Mouse (Mus musculus): Measurements from ENCODE around the gene Ripor2. TPM values are rescaled to one million over a fixed set of nuclear protein-coding genes. Genes with fewer than 3 reads are reported as not detected.
A peak's percentile ranks its signal among the peaks of the same experiment; 100 is the strongest.

Ripor2 gene
- polyA plus RNA-seq, 1 experiment from 2014 or later, result 0.72 TPM

DNA sequence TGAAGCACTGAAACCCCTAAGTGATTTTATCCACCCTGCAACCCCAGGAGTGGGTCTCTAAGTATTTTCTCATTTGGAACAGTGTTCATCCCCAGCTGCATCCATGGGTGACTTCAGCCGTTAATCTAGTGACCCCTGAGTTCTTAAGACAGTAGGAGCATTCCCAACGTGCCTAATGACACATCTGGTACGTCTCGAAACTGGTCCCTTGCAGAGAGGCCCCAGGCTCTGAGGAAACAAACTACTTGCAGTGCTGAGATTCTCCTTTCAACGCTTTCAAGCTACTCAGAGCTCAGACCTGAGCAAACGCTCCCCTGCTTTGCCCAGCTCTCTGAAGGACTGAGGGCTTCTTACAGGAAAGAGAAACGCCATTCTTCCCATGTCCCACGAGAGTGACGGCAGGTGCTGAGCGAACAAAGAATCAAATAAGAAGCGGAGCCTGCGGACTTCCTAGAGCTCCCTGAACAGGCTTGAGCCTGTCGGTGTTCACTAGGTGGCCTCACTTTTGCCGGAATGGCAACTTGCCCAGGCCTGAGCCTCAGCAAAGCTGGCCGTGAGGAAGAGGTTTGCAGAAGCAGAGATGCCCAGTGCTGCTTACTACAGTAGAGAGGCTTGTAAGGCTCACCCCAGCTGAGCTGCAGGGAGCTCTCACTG is 97.2 kb downstream of the Ripor2 start:
- no peaks in the 10 kb centered on the region for H3K4me1 ChIP-seq (ENCODE audit: control insufficient read depth, insufficient read depth, low read length)
- no peak overlapping the region for H3K4me3 ChIP-seq (ENCODE audit: low read depth, low read length)
- no peak overlapping the region for H3K9ac ChIP-seq (ENCODE audit: low read length)
- WGBS, result 50% methylated on average over 15 of the region's 15 CpGs
- no peak for ATAC-seq (ENCODE audit: insufficient number of reproducible peaks, low FRiP score, low TSS enrichment, low read depth)
- no peaks in the 10 kb centered on the region for H3K27me3 ChIP-seq (ENCODE audit: control insufficient read depth, insufficient read depth, low read length)
- no peaks in the 10 kb centered on the region for H3K9me3 ChIP-seq (ENCODE audit: control insufficient read depth, low read length)
- no peak overlapping the region for H3K4me2 ChIP-seq (ENCODE audit: low read depth, severe bottlenecking)
- peak; percentile 24 for DNase-seq (ENCODE audit: low spot score)
- no peak overlapping the region for H3K27ac ChIP-seq (replicated peaks; ENCODE audit: low read depth, low read length)
- H3K36me3 ChIP-seq (ENCODE audit: control insufficient read depth, insufficient read depth, low read length), result no peaks in the 10 kb centered on the region

DNA sequence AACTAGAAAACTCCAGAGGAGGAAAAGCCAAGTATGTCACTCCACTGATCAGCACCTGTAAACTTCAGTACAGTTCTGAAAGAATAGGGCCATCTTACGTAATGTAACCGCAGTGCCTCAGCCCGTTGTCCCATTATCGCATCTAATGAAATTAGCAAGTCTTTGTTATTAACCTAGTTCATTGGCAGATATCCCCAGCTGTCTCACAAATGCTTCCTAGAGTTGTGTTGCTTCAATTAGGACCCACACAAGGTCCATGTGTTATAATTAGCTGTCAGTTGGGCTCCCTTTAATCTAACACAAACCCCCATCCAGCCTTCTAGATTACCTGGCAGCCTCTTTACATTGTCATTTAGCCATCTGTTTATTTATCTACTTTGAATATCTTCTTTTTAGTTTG is 99.0 kb downstream of the Ripor2 start:
- Histone ChIP-seq H3K4me1 (ENCODE audit: control insufficient read depth, insufficient read depth, low read length) (no peaks in the 10 kb centered on the region), H3K9ac (ENCODE audit: low read length) (no peak overlapping the region), H3K4me2 (ENCODE audit: low read depth, severe bottlenecking) (no peak overlapping the region), H3K27me3 (ENCODE audit: control insufficient read depth, insufficient read depth, low read length) (no peaks in the 10 kb centered on the region), H3K4me3 (ENCODE audit: low read depth, low read length) (no peak overlapping the region), H3K27ac (replicated peaks; ENCODE audit: low read depth, low read length) (no peak overlapping the region), H3K36me3 (ENCODE audit: control insufficient read depth, insufficient read depth, low read length) (no peaks in the 10 kb centered on the region), H3K9me3 (ENCODE audit: control insufficient read depth, low read length) (no peaks in the 10 kb centered on the region)
- DNase-seq (ENCODE audit: low spot score) (no peak), ATAC-seq (ENCODE audit: insufficient number of reproducible peaks, low FRiP score, low TSS enrichment, low read depth) (no peak)
- 86% methylated on average over 4 of the region's 4 CpGs for WGBS

DNA sequence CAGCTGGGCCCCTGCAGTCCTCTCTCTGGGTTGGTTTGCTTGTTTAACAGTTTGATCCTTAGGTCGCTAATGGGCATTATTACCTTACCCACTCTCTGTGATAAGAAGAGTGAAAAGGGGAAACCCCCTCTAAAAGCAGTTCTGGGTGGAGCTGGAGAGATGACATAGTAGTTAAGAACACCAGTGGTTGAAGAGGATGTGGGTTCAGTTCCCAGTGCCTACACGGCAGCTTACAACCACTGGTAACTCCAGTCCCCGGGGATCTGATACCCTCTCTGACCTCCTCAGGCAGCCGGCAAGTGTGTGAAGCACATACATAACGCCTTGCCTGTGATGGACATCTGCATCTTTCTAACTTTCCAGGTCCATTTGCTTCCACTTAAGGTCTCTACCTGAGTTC is 100.4 kb downstream of the Ripor2 start:
- H3K9ac ChIP-seq (ENCODE audit: low read length), result no peak overlapping the region
- 0 out of 2 replicates have a peak, but pooled peaks cover 2% of the 10 kb centered on the region for H3K4me1 ChIP-seq (ENCODE audit: control insufficient read depth, insufficient read depth, low read length)
- H3K4me3 ChIP-seq (ENCODE audit: low read depth, low read length), result no peak overlapping the region
- H3K27me3 ChIP-seq (ENCODE audit: control insufficient read depth, insufficient read depth, low read length), result no peaks in the 10 kb centered on the region
- no peaks in the 10 kb centered on the region for H3K9me3 ChIP-seq (ENCODE audit: control insufficient read depth, low read length)
- H3K36me3 ChIP-seq (ENCODE audit: control insufficient read depth, insufficient read depth, low read length), result no peaks in the 10 kb centered on the region
- DNase-seq (ENCODE audit: low spot score) (no peak), ATAC-seq (ENCODE audit: insufficient number of reproducible peaks, low FRiP score, low TSS enrichment, low read depth) (no peak)
- no peak overlapping the region for H3K27ac ChIP-seq (replicated peaks; ENCODE audit: low read depth, low read length)
- H3K4me2 ChIP-seq (ENCODE audit: low read depth, severe bottlenecking), result no peak overlapping the region
- WGBS, result 75% methylated on average over 5 of the region's 5 CpGs

DNA sequence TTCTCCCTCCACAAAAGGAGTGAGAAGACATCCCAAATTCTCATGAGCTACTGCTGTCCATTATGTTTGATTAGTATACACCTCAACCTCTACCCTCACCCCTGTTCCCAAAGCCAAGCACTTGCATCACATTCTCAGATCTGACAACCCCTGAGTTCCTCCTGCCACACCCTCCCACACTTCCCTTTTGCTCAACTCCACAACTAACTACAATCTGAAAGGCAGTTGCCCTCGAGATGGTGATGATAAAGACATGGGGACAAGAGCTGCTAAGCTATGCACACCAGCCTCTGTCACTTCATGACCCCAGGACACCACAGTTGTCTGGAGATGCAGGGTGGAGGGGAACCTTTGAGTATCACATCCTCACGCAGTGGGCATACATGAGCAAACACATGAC is 102.5 kb downstream of the Ripor2 start:
- Histone ChIP-seq H3K27ac (replicated peaks; ENCODE audit: low read depth, low read length) (no peak overlapping the region), H3K4me1 (ENCODE audit: control insufficient read depth, insufficient read depth, low read length) (0 out of 2 replicates have a peak, but pooled peaks cover 2% of the 10 kb centered on the region), H3K36me3 (ENCODE audit: control insufficient read depth, insufficient read depth, low read length) (no peaks in the 10 kb centered on the region), H3K9ac (ENCODE audit: low read length) (no peak overlapping the region), H3K4me2 (ENCODE audit: low read depth, severe bottlenecking) (no peak overlapping the region), H3K27me3 (ENCODE audit: control insufficient read depth, insufficient read depth, low read length) (no peaks in the 10 kb centered on the region), H3K9me3 (ENCODE audit: control insufficient read depth, low read length) (no peaks in the 10 kb centered on the region), H3K4me3 (ENCODE audit: low read depth, low read length) (no peak overlapping the region)
- 75% methylated on average over 2 of the region's 2 CpGs for WGBS
- ATAC-seq (ENCODE audit: insufficient number of reproducible peaks, low FRiP score, low TSS enrichment, low read depth) (no peak), DNase-seq (ENCODE audit: low spot score) (no peak)

DNA sequence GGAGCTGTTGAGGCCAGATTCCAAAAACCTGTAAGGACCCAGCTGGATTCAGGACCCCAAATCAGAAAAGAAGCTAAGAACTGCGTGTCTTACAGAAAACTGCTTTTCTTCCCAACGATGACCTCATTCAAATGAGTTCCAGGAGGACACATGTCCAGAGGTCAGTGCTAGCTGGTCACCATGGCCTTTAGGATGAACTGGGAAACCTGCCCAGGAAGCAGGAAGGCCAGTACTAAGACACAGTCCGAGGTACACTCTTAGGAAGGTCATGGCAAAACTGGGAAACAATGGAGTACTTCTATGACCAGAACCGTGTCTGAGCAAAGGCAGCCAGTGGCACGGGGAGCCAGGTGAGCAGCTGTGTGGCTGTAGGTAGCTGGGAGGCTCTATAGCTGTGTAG is 103.9 kb downstream of the Ripor2 start:
- WGBS, result 79% methylated on average over 5 of the region's 5 CpGs
- no peak overlapping the region for H3K27ac ChIP-seq (replicated peaks; ENCODE audit: low read depth, low read length)
- H3K9me3 ChIP-seq (ENCODE audit: control insufficient read depth, low read length), result no peaks in the 10 kb centered on the region

DNA sequence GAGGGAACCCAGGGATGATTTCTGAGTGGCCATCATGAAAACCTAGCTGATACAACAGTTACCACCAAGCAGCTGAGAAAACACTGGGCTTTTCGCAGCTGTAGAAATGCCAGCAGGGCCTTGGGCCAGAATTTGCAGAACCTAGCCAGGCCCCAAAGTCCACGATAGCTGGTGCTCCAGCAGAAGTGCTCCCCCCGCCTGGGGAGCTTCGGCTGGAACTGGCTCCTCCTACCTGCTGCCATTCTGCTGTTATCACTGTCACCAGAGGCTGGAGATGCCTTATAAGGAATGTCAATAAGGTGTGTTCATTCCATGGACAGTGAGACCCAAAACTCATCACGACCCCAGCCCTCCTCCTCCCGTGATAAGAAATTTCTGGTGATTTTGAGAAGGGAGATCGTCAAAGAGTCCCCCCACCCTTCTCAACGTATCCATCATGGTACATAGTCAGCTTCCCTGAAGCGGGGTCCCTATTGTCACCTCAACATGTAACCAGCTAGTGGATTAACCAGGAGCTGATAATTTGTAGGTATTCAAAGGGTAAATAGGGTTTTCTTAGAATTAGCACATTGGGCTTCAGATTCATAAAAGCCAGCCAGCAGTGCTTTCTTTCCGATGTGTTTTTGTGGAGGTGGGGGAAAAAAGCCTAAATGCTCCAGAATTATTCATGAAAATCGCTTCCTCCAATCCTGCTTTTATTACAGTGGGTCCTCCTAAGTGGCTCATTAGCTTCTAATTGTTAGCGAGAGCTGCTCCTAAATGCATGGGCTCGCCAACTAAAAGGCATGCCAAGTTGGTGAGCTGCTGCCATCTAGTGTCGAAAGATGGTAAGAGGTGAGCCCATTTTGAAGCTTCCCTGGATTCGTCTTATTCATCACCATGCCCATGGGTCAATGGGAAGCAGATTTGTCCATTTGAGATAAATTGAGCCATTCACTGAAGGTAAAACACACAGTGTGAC is 105.0 kb downstream of the Ripor2 start:
- no peaks in the 10 kb centered on the region for H3K36me3 ChIP-seq (ENCODE audit: control insufficient read depth, insufficient read depth, low read length)
- WGBS, result 37% methylated on average over 15 of the region's 15 CpGs
- no peak overlapping the region for H3K27ac ChIP-seq (replicated peaks; ENCODE audit: low read depth, low read length)
- H3K9ac ChIP-seq (ENCODE audit: low read length), result no peak overlapping the region
- H3K9me3 ChIP-seq (ENCODE audit: control insufficient read depth, low read length), result no peaks in the 10 kb centered on the region
- no peak overlapping the region for H3K4me3 ChIP-seq (ENCODE audit: low read depth, low read length)
- no peak overlapping the region for H3K4me2 ChIP-seq (ENCODE audit: low read depth, severe bottlenecking)
- no peak for ATAC-seq (ENCODE audit: insufficient number of reproducible peaks, low FRiP score, low TSS enrichment, low read depth)
- DNase-seq (ENCODE audit: low spot score), result peak; percentile 88
- H3K27me3 ChIP-seq (ENCODE audit: control insufficient read depth, insufficient read depth, low read length), result no peaks in the 10 kb centered on the region
- 0 out of 2 replicates have a peak, but pooled peaks cover 2% of the 10 kb centered on the region for H3K4me1 ChIP-seq (ENCODE audit: control insufficient read depth, insufficient read depth, low read length)

More for the DNA sequence above, 103.9 kb downstream of the Ripor2 start:
- no peak for ATAC-seq (ENCODE audit: insufficient number of reproducible peaks, low FRiP score, low TSS enrichment, low read depth)
- no peak overlapping the region for H3K4me3 ChIP-seq (ENCODE audit: low read depth, low read length)
- no peaks in the 10 kb centered on the region for H3K36me3 ChIP-seq (ENCODE audit: control insufficient read depth, insufficient read depth, low read length)
- 0 out of 2 replicates have a peak, but pooled peaks cover 2% of the 10 kb centered on the region for H3K4me1 ChIP-seq (ENCODE audit: control insufficient read depth, insufficient read depth, low read length)
- H3K9ac ChIP-seq (ENCODE audit: low read length), result no peak overlapping the region
- H3K4me2 ChIP-seq (ENCODE audit: low read depth, severe bottlenecking), result no peak overlapping the region
- no peak for DNase-seq (ENCODE audit: low spot score)
- no peaks in the 10 kb centered on the region for H3K27me3 ChIP-seq (ENCODE audit: control insufficient read depth, insufficient read depth, low read length)

DNA sequence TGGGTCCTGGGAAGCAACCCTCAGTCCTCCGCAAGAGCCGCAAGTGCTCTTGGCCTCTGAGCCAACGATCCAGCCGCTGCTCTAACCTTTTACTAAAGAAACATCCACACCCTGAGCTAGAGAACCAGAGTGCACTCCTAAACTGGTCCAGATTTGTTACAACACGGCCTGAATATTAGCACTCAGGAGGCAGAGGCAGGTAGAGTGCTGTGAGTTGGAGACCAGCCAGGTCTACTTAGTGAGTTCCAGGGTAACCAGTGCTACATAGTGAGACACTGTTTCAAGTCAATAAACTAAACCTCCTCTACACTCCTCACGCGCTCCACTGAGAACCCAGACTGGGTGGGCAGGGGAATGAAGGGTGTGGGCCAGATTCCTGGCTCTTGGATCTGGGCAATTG is 111.3 kb downstream of the Ripor2 start:
- DNase-seq (ENCODE audit: low spot score) (no peak), ATAC-seq (ENCODE audit: insufficient number of reproducible peaks, low FRiP score, low TSS enrichment, low read depth) (no peak)
- 89% methylated on average over 7 of the region's 7 CpGs for WGBS
- Histone ChIP-seq H3K27me3 (ENCODE audit: control insufficient read depth, insufficient read depth, low read length) (no peaks in the 10 kb centered on the region), H3K36me3 (ENCODE audit: control insufficient read depth, insufficient read depth, low read length) (no peaks in the 10 kb centered on the region), H3K4me2 (ENCODE audit: low read depth, severe bottlenecking) (no peak overlapping the region), H3K9me3 (ENCODE audit: control insufficient read depth, low read length) (no peaks in the 10 kb centered on the region), H3K4me3 (ENCODE audit: low read depth, low read length) (no peak overlapping the region), H3K27ac (replicated peaks; ENCODE audit: low read depth, low read length) (no peak overlapping the region), H3K4me1 (ENCODE audit: control insufficient read depth, insufficient read depth, low read length) (no peaks in the 10 kb centered on the region), H3K9ac (ENCODE audit: low read length) (no peak overlapping the region)

DNA sequence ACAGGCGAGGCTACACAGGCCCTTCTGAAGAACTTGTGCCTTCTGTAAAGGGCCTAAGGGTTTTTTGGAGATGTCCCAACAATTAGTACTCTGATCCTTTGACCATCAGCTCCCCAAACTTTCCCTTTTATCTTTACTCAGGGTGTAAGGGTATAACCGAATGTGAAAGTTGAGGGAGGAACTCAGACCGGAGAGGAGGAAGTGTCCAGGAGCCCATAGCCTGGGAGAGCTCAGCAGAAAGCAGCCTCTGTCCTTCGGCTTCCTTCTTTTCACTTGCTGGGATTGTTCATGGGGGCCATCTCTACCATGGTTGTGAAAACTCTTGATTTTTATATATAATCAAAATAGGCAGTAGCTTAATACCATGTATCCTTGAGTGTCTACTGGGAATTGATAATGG is 116.8 kb downstream of the Ripor2 start:
- Histone ChIP-seq H3K27ac (replicated peaks; ENCODE audit: low read depth, low read length) (no peak overlapping the region), H3K9me3 (ENCODE audit: control insufficient read depth, low read length) (no peaks in the 10 kb centered on the region), H3K4me3 (ENCODE audit: low read depth, low read length) (no peak overlapping the region), H3K36me3 (ENCODE audit: control insufficient read depth, insufficient read depth, low read length) (no peaks in the 10 kb centered on the region), H3K27me3 (ENCODE audit: control insufficient read depth, insufficient read depth, low read length) (no peaks in the 10 kb centered on the region), H3K4me2 (ENCODE audit: low read depth, severe bottlenecking) (no peak overlapping the region), H3K9ac (ENCODE audit: low read length) (no peak overlapping the region), H3K4me1 (ENCODE audit: control insufficient read depth, insufficient read depth, low read length) (no peaks in the 10 kb centered on the region)
- 87% methylated on average over 4 of the region's 4 CpGs for WGBS
- ATAC-seq (ENCODE audit: insufficient number of reproducible peaks, low FRiP score, low TSS enrichment, low read depth), result no peak
- DNase-seq (ENCODE audit: low spot score), result no peak

All from limb, embryonic 11.5 days (tissue).